Mouse (Mus musculus) effector memory CD4-positive, alpha-beta T cell, adult 5 months (primary cell): Measurements from ENCODE around the gene Lrrn4cl. TPM values are rescaled to one million over a fixed set of nuclear protein-coding genes. Genes with fewer than 3 reads are reported as not detected.

ENCODE experiments used
- polyA plus RNA-seq: library from polyadenylated mRNA; unstranded; fragments of 100-300 nt; shearing (Covaris generic); gene quantifications from one replicate; pipeline ENCODE4 v1.2.1, GENCODE M21; 2017

Lrrn4cl gene
- not detected for polyA plus RNA-seq

DNA sequence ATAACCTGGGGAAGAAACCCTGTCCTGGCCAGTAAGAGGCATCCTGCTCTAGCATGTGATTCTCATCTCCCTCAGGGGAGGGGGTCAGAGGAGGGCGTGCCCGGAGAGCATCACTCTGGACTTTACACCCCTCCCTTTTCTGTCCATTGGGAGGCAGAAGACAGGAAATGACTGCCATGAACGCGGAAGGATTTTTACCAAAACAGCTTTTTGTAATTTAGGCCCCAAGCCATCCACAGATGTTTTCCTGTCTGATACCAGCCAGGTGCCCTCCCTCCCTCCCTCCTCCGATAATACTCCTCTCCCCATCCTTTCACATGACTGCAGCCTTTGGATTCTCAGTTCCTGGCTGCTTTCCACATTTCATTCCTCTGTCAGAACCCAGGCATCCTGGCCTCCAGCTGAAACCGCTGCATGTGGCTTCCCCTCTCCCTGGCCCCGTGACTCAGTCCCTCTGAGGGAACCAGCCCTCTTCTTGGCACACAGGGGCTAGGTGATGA lies at the start of gene Lrrn4cl:
Gene Lrrn4cl (plus strand): TSS at position 367 of the 500 bp plus-strand sequence.

DNA sequence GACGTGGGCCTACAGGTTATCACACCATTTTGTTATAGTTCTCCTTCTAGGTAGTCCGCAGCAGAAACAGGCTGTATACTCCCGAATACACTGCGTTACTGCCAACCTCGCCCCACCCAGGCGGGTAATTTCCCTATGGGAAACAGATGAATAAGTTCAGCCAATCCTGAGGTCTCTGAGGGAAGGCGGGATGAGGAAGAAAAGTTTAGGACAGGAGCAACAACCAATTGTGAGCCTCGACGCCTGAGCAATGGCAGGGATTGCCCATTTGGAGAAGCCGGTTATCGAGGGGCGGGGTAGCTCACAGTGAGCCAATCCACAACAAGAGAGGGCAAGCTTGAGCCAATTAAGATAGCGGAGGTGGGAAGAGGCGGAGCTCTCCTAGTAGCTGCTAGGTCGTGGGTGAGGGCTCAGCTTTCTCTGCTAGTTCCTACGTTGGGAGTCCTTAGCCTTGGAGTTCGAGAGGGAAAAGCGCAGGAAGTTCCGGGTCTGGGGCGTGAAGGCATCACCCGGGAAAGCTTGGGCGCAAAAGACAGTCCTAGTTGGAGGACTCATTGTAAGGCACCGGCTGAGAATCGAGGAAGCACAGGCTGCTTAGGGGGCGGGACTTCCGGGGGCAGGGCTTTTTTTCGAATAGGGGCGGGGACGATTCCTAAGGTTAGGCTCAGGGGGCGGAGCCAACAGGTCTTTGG lies 48.3 kb upstream of the Lrrn4cl start, which contains the start of gene Zbtb3:
Gene Zbtb3 (plus strand): TSS at position 426 of the 692 bp plus-strand sequence.

DNA sequence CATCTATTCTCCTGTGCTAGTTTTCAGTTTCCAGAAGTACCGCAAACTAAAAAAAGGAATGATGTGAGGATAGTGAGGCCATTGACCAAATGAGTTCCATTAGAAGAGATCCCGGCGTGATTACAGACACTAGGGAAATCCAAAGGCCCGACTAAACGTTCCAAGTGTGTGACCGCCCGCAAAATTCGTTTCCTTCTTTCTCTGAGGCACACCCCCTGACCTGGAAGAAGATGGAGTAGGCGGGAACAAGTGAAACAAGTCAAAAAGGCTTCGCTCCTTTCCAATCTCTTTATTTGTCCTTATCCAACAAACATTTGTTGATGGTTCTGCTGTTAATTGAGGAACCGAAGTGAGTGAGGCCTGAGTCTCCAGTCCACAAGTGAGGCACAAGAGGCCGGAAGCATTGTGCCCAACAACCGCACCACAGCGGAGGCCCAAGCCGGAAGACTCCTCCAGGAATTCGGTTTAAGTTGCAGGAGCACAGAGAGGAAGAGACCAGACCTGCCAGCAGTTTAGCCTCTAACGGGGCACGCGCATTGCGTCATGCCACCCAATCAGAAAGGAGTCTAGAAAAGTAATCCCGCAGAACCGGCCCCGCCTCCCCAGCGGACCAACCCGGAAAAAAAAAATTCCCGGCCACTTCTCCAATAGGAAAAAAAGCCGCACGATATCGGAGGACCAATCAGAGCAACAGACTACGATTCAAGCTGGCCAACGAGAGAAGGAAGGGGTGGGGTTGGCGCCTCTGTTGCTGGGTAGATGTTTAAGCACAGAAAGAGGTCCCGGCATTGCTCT lies 31.6 kb upstream of the Lrrn4cl start, which contains the start of gene Ttc9c:
Gene Ttc9c (minus strand): TSS at position 533 of the 795 bp plus-strand sequence.

DNA sequence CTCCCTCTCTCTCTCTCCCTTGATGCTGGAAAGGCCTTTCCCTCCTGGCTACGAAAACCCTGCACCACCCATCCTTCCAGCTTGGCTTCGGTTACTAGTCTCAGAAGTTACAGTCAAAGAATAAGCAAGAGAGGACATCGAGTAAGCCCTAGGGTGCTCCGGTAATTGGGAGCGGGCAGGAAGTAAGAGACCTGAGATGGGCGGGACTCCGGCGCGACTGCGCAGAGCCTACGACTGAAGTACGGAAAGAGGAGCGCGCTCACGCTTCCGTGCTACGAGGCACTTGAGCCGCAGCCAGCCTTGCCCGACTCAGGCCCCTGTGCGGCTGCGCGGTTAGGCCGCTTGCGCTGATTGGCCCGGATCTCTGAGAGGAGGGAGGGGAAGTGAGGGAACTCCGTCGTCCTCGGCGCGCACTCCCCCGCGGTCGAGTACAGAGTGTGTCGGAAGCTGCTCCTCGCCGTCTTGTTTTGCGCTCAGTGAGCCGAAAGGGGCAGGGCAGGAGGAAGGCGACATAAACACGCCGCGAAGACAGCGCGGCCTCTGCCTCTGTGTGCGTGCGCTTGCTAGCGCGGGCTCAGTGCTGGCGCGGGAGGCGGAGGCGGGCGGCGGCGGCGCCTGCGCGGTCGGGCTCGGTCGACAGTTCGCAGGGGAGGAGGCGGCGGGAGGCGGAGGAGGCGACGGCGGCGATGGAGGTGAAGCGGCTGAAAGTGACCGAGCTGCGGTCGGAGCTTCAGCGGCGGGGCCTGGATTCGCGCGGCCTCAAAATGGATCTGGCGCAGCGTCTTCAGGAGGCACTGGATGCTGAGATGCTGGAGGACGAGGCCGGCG lies 30.8 kb upstream of the Lrrn4cl start, which contains the start of gene Hnrnpul2:
Gene Hnrnpul2 (plus strand): TSS at position 415 of the 828 bp plus-strand sequence.

DNA sequence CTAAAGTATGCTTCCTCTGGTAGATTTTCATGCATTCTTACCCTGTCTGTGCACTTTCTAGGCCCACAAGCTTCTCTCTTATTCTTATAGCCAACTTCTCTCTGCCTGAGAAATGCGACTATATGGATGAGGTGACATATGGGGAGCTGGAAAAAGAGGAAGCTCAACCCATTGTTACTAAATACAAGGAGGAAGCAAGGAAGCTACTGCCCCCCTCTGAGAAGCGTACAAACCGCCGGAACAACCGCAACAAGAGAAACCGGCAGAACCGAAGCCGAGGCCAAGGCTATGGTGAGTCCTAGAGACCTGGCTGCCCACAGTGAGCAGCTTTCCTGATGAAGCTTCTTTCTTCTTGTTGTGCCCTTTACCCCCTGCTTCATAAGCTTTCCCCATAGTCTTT lies 20.9 kb upstream of the Lrrn4cl start, which contains the start of gene AC129217.1:
Gene AC129217.1 (plus strand): TSS at position 114 of the 400 bp plus-strand sequence.

DNA sequence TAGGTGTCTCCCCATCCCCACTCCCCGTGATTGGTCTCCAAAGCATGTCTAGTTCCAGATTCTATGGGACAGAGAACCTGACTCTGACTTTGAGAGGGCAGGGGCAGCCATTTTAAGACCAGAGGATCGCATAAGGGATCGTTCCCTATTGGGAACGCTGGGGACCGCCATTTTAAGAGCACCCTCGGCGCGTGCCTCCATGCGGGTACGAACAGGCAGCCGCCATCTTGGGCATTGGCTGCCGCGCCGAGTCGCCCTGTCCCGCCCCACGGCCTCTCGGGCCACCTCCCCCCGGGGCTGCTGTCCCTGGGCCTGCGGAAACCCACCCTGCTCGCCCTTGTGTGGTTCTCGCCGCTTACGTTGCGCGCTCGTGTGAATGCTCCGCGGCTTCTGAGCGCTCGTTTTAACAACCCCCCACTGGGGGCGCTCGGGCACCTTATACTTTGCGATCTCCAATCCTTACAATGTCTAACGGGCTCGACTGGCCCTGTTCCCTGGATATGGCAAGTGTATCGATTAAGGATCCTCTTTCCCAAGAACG lies 13.2 kb upstream of the Lrrn4cl start, which contains the start of gene Bscl2:
Gene Bscl2 (plus strand): TSS at position 217 of the 541 bp plus-strand sequence.

DNA sequence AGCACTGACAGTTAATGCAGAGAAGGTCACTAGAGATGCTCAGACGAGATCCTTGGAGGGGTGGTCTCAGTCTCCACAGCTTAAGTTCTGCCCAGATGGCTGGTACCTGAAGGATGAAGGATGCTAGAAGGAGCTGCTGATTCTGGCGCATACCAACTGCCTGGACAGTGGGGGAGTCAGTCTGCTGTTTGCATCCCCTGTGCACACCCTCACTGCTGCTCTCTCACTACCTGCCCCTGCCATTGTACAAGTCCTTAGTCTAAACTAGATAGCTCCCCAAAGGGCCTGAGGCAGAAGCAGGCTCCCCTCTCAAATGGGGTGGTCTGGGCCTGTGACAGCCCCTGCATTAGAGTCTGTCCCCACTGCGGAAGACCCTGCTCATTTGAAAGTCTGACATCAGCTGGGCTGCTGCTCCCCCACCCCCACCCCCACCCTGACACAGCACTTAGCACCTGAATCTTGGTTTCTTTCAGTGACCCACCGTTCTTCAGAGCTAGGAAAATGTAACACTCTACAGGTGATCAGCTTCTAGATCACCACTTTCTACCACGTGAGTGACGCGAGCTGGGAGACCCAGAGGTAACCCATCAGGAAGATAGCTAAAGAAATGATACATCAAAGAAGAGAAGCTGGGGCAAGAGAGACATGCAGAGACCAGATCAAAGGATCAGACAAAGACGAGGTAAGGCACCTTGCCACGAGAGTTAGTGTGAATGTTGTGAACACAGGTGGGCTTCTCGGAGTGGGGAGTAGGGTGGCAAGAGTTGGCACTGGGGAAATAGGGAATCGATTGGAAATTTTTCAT lies 11.3 kb upstream of the Lrrn4cl start, which contains the start of gene Gng3:
Gene Gng3 (minus strand): TSS at position 92 of the 805 bp plus-strand sequence.

DNA sequence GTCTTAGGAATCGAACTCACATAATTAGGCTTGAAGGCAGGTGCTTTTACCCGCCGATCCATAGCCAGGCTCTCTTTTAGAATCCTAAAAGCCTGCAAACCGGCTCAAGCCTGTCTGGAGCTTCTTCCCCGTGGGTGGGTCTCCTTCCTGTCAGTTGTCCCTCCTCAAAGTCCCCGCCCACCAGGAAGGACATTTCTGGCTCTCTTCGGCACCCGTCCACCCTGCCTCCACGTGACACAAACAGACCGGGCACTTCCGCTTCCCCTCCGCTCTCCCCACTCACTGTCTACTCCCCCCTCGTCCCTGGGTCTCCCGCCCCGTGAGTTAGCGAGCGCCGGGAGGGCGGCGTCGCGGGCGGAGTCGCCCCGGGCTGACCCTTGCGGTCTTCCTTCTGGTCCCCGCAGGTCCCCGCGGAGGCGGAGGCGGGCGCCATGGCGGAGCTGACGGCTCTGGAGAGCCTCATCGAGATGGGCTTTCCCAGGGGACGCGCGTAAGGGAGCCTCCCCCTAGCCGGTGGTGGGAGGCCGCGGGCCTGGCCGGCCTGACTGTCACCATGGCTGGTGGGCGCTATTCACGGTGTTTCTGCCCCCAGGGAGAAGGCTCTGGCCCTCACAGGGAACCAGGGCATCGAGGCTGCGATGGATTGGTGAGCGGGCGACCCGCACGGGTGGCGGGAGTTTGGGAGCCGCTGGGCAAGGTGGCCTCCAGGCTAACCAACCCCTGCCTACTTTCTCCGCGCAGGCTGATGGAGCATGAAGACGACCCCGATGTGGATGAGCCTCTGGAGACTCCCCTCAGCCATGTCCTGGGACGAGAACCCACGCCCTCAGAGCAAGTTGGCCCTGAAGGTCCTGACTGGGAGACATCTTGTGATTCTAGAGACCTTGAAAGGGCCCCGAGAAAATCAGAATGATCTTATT lies 21.0 kb downstream of the Lrrn4cl start, which contains the start of gene Ubxn1:
Gene Ubxn1 (plus strand): TSS at position 230 of the 920 bp plus-strand sequence.

DNA sequence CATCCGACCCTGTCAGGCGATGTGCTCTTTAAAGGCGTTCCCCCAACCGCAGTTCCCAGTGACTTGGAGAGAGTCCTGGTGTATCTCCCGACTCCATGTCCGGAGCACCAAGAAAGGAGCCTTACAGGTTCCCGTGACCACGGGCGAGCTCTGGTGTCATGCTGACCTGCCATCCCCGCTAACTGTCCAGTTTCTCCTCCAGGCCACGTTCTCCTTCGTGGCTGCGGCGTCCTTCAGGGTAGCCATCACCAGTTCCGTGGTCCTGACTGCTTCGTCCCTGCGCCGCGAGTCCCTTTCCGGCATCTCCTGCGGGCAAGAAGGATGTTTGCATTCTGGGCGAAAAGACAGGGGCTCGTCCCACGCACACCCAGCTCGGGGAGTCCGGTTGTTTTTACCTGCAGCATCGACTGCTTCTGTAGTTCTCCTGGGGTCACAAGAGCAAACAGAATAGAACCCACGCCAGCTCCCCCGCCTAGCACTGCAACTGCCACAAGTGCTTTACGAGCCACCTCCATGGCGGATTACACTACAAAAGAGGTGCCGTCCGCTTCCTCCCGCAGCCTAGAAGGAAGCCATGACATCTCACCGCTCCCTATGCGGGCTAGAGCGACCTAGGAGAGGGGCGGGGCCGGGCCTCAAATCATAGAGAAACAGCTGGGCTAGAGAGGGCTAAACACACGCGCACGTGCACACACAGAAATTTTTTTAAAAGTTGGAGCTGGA lies 29.9 kb downstream of the Lrrn4cl start, which contains the start of gene Uqcc3:
Gene Uqcc3 (minus strand): TSS at position 613 of the 723 bp plus-strand sequence.

DNA sequence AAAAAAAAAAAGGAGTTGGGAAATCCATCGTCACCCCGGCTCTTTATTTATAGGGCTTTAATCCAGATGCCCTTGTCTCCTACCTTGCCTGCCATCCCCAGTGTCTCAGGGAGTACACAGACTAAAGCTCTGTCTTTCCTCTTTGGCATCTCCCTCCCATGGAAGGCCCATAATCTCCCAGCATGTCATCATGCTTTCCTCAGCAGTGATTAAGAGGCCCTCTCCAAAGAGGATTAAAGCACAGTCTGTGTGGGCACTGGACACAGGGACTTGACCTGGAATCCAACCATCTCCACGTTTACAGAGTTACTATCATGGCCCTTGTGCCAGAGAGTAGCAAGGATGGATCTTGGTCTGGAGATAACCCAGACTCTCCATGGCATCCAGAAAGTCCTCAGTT lies 33.0 kb downstream of the Lrrn4cl start, which contains the start of the genes Lbhd1 and Gm49403:
Gene Lbhd1 (plus strand): TSS at position 117 of the 400 bp plus-strand sequence.
Gene Gm49403 (plus strand): TSS at position 315 of the 400 bp plus-strand sequence.

DNA sequence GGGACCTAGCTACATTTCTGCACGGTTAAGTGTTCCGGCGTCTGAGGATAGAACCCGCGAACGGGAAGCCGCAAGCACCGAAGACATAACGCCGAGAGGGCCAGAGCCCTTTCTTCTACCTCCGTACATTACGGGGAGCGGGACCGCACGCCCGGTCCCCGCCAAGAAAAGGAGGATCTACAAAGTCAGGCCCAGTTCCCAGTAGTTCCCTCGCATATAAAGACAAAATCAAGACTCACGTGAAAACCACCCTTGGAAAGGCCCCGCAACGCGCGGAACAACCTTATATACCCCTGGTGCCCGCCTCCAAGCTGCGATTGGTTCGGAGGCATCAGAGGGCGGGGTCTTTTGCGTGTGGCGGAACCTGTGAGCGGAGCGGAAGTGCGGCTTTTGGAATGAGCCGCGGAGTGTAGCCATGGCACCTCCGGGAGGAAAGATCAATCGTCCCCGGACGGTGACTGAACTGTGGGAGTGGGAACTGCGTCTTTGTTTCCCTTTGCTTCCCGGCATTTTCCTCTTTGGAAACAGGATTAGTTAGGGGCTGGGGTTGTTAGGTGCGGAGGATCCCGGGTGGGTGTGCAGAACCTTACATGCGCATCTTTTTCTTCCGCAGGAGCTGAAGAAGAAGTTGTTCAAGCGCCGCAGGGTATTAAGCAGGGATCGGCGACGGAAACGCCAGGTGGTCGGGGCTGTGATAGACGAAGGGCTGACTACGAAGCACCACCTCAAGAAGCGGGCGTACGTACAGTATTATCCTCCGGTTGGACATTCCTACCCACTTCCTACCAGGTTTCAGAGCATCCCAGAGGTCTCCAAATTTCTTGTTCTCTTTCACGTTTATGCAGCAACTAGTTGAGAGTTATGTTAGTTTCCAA lies 38.2 kb downstream of the Lrrn4cl start, which contains the start of the genes 1810009A15Rik and Gm49416:
Gene 1810009A15Rik (plus strand): TSS at position 343 of the 875 bp plus-strand sequence.
Gene Gm49416 (plus strand): TSS at position 416 of the 875 bp plus-strand sequence.

DNA sequence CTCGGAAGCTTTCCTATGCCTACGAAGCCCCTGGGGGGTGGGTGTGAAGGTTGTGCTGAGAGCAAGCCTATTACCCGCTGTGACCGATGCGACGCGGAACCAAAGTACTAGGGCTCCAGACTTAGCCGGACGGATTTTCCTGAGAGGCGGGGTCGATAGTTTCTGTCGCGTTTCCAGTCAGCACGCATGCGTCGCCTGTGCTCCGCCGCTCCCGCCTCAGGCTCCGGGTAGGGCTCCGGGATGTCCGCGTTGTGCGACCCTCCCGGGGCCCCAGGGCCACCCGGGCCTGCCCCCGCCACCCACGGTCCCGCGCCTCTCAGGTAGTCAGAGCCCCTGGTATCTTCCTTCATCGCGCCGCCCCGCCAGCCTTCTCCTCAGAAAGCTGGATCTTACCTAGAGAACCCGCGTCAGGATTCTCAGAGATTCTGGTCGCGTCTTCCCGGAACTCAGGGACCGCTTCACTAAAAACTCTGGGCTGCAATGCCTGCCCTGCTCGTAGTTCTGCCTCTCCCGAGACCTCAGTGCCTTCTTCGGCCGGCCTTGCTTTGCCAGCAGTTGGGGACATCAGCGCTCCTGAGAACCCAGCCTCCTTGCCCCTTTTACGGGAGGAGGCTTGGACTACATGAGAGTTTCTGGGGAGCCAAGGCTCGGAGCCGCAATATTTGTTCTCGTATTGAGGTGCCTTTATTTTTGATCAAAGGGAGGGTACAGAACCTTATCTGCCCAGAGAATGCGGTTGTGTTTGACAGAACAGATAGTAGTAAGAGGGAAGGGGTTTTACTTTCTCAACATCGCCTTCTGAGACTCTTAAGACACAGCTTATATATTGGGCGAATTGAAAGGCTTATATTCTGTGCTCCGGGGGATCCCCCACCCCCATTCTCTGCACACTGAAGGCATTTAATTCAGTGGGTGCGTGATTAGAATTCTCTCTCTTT lies 42.5 kb downstream of the Lrrn4cl start, which contains the start of gene Ints5:
Gene Ints5 (plus strand): TSS at position 177 of the 938 bp plus-strand sequence.

DNA sequence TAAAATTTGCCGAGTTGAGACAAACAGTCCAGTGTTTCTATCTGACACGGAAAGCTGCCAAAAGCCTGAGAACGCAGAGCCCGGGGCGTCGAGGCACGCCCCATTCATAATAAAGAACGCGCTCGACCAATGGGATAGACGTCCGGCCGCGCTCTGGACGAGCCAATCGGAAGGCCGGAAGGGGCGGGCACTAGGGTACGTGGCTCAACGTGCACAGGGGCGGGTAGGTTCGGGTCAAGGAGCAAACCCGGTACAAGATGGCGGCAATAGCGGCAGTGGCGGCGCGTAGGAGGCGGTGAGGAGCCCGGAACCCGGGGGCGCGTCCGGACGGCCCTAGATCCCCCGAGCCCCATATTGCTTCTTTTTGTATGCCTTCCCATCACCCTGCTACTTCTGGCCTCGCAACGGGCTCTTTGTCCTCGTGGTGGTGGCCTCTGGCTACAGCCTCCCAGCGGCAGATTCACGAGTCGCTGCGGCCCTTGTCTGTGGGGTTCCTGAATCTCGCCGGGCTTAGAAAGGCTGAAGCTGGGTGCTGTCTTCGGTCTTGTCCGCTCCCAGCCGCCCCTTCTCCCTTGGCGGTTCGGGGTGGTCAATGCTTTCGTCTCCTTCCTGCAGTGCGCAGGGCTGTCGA lies 47.4 kb downstream of the Lrrn4cl start, which contains the start of gene Ganab:
Gene Ganab (plus strand): TSS at position 207 of the 631 bp plus-strand sequence.

